8 mouse cellular contexts compared by ENCODE assay signal in the genomic region with DNA sequence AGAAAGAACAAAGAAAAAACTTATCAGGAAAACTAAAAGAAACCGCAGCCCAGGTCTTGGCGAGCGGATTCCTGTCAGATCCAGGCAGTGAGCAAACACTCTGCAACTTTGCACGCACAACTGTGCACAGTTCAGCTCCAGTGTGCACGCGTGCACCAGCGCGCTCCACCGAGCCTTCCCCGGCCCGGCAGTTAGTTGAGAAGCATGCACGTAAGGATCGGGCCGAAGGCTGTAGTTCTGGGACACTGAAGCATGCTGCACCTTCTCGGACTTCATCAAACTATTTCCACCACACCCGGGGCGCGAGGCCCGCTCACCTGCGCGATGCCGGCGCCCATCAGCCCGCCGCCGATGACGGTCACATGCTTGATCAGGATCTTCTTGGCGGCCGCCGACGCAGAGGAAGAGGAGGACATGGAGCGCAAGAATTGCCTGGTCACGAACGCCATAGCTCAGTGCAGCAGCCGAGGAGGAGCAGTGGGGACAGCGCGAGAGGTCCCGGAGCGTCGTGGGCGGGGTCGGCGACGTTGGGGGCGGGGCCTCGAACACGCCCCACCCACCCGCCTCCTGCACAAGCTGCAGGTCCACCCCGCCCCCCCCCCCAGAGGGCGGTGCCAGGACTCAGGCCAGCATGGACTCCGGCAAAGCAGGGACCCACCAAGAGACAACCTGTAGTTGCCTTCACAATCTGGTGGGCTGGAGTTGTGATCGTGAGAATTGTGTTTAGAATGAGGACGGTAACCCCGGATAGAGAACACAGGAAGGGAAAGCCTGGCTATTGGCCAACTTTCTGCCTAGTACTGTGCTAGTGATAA. TPM values are rescaled to one million over a fixed set of nuclear protein-coding genes. Genes with fewer than 3 reads are reported as not detected.
DNase-seq lines count a peak whose midpoint lies in the region; ATAC-seq lines count a peak whose summit lies in the region.

A gene (minus strand): TSS at position 543 of the 815 bp plus-strand sequence.

- peak within 1 kb of the TSS; percentile 74 for H3K9ac ChIP-seq in hindbrain, embryonic 13.5 days

- peak within 1 kb of the TSS; percentile 68 for H3K4me3 ChIP-seq in hindbrain, embryonic 13.5 days

- WGBS in hindbrain, embryonic 13.5 days: under 1% methylated on average over 54 of the region's 54 CpGs

- H3K27me3 ChIP-seq in hindbrain, embryonic 13.5 days: 0 out of 2 replicates have a peak, but pooled peaks cover 3% of the 10 kb centered on the region

- H3K4me2 ChIP-seq in hindbrain, embryonic 13.5 days: peak within 1 kb of the TSS; percentile 87

- H3K27ac ChIP-seq in hindbrain, embryonic 13.5 days: peak within 1 kb of the TSS; percentile 48

- ATAC-seq in hindbrain, embryonic 13.5 days (ENCODE audit: low FRiP score): peak; percentile 93

- no peaks in the 10 kb centered on the region for H3K9me3 ChIP-seq in hindbrain, embryonic 13.5 days

- peak; percentile 96 for DNase-seq in NIH3T3 (ENCODE audit: low read depth)
- peak; percentile 86 to 91 for DNase-seq in cerebellum, postnatal 10 days
- peak; percentile 49 to 63 for DNase-seq in frontal cortex, postnatal 14 days (ENCODE audit: low spot score in 2 of 2)
- peak; percentile 61 to 68 for DNase-seq in layer of hippocampus, postnatal 25 days (ENCODE audit: extremely low spot score in 1 of 2, low spot score in 1 of 2)
- peak; percentile 84 for DNase-seq in lung, postnatal 25 days (ENCODE audit: low spot score)
- peak; percentile 92 for DNase-seq in retina, embryonic 14.5 days (ENCODE audit: low spot score)
- peak; percentile 90 for DNase-seq in thymus, postnatal 4 days

- no peaks in the 10 kb centered on the region for H3K36me3 ChIP-seq in hindbrain, embryonic 13.5 days

- H3K4me1 ChIP-seq in hindbrain, embryonic 13.5 days (replicated peaks): peaks cover 12% of the 10 kb centered on the region

RNA-seq across cellular contexts. Expression of the gene that starts here (rescaled TPM):
- 33.1 and 34.1 TPM in 2 replicates for polyA plus RNA-seq in hindbrain, embryonic 13.5 days (2015; fragmentation: Nextera tagmentation; extraction: Ambion mirVana)
- 10 to 100 TPM; 23.1 to 24.6 TPM for total RNA-seq in layer of hippocampus, postnatal 25 days (2021)

Comparison
In these comparisons a context has a peak if more than half of its experiments do, and no peak if none do; other contexts are left out.
1. Peak in every context shown above with its lines: DNase-seq, ATAC-seq, H3K4me3 ChIP-seq and H3K27ac ChIP-seq.